Mouse (Mus musculus): ENCODE results near the gene Zfp697. TPM values are rescaled to one million over a fixed set of nuclear protein-coding genes. Genes with fewer than 3 reads are reported as not detected.
"Not testable (repeated sequence)": the region's sequence is repeated elsewhere in the genome, so short reads cannot be mapped to it uniquely, and the experiment has no call there.

Gene Zfp697
- polyA plus RNA-seq, 1 experiment, result 20.6 TPM

GRCm38 (mm10) chr3:98497401-98497800 lies 115.1 kb downstream of the Zfp697 start:
- not testable (repeated sequence) for H3K27ac ChIP-seq (ENCODE audit: insufficient read depth, low read length); H3K4me1 ChIP-seq (ENCODE audit: control insufficient read depth, insufficient read depth, low read length); H3K4me3 ChIP-seq (ENCODE audit: insufficient read depth, low read length)

DNA sequence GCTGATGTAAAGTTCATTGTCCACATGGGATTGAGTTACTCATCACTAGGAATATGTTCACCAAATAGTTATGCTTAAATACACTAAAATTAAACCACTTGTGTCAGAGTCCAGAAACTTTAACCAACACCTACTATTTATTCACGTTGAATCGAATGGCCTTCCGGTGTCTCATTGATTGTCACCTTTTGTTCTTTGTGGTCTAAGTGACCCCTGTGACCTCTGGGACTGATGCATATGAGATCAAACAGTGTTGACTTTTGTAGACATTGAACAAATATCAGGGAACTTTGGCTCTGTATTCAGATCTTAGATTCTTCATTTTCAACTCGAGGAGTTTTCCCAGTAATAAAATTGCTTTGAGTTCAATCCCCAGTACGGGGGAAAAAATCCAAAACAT lies 125.0 kb downstream of the Zfp697 start:
- H3K4me1 ChIP-seq (ENCODE audit: control insufficient read depth, insufficient read depth, low read length); H3K27ac ChIP-seq (ENCODE audit: insufficient read depth, low read length); H3K4me3 ChIP-seq (ENCODE audit: insufficient read depth, low read length): not testable (repeated sequence)

DNA sequence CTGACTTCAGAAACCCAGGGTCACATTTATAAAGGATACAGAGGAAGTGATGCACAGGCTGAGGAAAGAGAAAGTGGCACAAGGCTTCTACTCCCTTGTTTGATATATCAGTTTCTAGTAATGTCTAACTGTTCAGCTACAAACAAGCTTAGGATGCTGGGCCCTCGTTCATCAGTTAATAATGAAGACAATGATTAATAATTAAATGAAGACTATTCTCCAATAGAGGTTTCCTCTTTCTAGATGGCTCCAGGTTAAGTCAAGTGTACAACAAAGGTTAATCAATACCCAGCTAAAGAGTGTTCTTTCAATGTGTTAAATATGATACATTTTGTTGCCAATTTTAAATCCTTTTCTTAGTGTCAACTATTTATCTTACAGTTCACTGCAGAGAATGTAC lies 128.2 kb downstream of the Zfp697 start, which contains the start of gene Hsd3b4:
Hsd3b4 (minus strand) TSS at position 101 of the 400 bp plus-strand sequence.
- not testable (repeated sequence) for H3K4me1 ChIP-seq (ENCODE audit: control insufficient read depth, insufficient read depth, low read length); H3K27ac ChIP-seq (ENCODE audit: insufficient read depth, low read length); H3K4me3 ChIP-seq (ENCODE audit: insufficient read depth, low read length)

DNA sequence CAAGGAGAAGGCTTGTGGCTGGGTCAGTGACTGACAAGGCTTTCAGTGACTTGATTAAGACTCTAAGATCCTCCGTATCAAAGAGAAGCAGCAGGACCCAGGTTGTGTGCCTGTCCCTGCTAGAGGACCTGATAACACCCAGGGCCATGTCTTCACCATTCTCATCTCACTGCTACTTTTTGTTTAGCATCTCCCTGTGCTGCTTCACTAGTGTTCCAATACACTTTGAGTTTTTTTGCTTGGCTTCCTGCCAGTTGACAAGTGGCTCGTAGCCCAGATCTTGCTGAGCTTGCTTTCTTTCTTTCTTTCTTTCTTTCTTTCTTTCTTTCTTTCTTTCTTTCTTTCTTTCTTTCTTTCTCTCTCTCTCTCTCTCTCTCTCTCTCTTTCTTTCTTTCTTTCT lies 140.5 kb downstream of the Zfp697 start:
- not testable (repeated sequence) for H3K27ac ChIP-seq (ENCODE audit: insufficient read depth, low read length); H3K4me1 ChIP-seq (ENCODE audit: control insufficient read depth, insufficient read depth, low read length); H3K4me3 ChIP-seq (ENCODE audit: insufficient read depth, low read length)

- H3K4me1 ChIP-seq (ENCODE audit: control insufficient read depth, insufficient read depth, low read length); H3K4me3 ChIP-seq (ENCODE audit: insufficient read depth, low read length); H3K27ac ChIP-seq (ENCODE audit: insufficient read depth, low read length): not testable (repeated sequence)
Measured at GRCm38 (mm10) chr3:98524552-98524951, 142.3 kb downstream of the Zfp697 start.

- H3K4me1 ChIP-seq (ENCODE audit: control insufficient read depth, insufficient read depth, low read length); H3K27ac ChIP-seq (ENCODE audit: insufficient read depth, low read length); H3K4me3 ChIP-seq (ENCODE audit: insufficient read depth, low read length): not testable (repeated sequence)
Measured at GRCm38 (mm10) chr3:98524978-98525377, 142.7 kb downstream of the Zfp697 start.

- not testable (repeated sequence) for H3K27ac ChIP-seq (ENCODE audit: insufficient read depth, low read length); H3K4me3 ChIP-seq (ENCODE audit: insufficient read depth, low read length); H3K4me1 ChIP-seq (ENCODE audit: control insufficient read depth, insufficient read depth, low read length)
Measured at GRCm38 (mm10) chr3:98547641-98548040, 165.4 kb downstream of the Zfp697 start.

DNA sequence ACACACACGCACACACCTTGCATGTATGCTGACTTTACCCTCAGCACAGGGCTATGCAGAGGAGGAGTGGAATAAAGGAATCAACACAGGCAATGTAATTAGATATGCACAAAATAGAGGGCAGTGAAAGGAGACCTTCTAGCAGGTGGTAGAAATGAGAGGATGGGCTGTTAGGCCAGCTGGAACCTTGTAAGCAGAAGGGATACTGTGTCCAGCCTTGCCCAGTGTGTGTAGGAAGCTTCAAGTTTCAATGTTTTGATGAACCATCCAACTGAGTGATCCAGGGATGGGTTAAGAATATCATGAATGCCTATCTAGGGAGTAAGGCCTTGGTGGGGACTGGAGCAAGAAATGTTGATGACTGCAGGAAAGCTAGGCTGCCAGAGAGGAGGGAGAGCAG lies 166.2 kb downstream of the Zfp697 start:
- not testable (repeated sequence) for H3K27ac ChIP-seq (ENCODE audit: insufficient read depth, low read length); H3K4me1 ChIP-seq (ENCODE audit: control insufficient read depth, insufficient read depth, low read length); H3K4me3 ChIP-seq (ENCODE audit: insufficient read depth, low read length)

GRCm38 (mm10) chr3:98550215-98550614 lies 168.0 kb downstream of the Zfp697 start:
- not testable (repeated sequence) for H3K4me1 ChIP-seq (ENCODE audit: control insufficient read depth, insufficient read depth, low read length); H3K27ac ChIP-seq (ENCODE audit: insufficient read depth, low read length); H3K4me3 ChIP-seq (ENCODE audit: insufficient read depth, low read length)

DNA sequence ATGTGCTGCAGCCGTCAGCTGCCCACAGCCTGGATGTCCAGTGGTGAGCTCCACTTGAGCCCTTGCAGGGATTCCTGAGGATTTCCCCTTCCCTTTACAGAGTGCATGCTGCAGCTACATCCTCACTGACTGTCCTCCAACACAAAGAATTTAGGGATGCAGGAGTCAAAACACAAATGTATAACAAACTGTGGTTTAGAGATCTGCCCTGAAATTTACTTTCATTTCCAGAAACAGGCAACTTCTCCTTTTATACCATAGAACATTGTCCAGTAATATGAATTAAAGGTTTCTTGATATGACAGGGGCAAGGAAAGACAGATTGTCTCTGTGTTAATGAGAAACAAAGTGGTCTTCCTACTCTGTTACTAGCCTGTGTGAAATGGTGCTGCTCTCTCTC lies 168.6 kb downstream of the Zfp697 start:
- H3K27ac ChIP-seq (ENCODE audit: insufficient read depth, low read length); H3K4me1 ChIP-seq (ENCODE audit: control insufficient read depth, insufficient read depth, low read length); H3K4me3 ChIP-seq (ENCODE audit: insufficient read depth, low read length): not testable (repeated sequence)

DNA sequence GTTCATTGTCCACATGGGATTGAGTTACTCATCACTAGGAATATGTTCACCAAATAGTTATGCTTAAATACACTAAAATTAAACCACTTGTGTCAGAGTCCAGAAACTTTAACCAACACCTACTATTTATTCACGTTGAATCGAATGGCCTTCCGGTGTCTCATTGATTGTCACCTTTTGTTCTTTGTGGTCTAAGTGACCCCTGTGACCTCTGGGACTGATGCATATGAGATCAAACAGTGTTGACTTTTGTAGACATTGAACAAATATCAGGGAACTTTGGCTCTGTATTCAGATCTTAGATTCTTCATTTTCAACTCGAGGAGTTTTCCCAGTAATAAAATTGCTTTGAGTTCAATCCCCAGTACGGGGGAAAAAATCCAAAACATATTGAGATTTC lies 178.4 kb downstream of the Zfp697 start:
- not testable (repeated sequence) for H3K27ac ChIP-seq (ENCODE audit: insufficient read depth, low read length); H3K4me1 ChIP-seq (ENCODE audit: control insufficient read depth, insufficient read depth, low read length); H3K4me3 ChIP-seq (ENCODE audit: insufficient read depth, low read length)

GRCm38 (mm10) chr3:98563831-98564230 lies 181.6 kb downstream of the Zfp697 start:
- not testable (repeated sequence) for H3K4me1 ChIP-seq (ENCODE audit: control insufficient read depth, insufficient read depth, low read length); H3K4me3 ChIP-seq (ENCODE audit: insufficient read depth, low read length); H3K27ac ChIP-seq (ENCODE audit: insufficient read depth, low read length)

DNA sequence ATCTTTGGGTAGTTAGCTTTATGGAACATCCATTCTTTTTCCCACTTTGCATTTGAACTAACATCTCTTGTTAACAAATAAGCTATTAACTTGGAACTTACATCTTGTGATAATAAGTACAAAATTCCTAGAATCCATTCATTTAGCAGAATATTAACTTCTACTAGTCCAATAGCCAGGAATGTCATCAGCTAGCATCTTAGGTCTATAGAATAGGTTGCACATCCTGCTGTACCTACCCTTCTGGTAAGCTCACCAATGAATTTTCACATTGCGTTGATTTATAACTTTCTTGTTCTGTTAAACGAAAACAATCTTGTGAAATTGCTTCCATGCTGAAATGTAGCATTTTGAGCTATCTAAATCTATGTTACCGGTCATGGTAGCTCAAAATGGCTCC lies 182.6 kb downstream of the Zfp697 start:
- H3K4me1 ChIP-seq (ENCODE audit: control insufficient read depth, insufficient read depth, low read length); H3K4me3 ChIP-seq (ENCODE audit: insufficient read depth, low read length); H3K27ac ChIP-seq (ENCODE audit: insufficient read depth, low read length): not testable (repeated sequence)

DNA sequence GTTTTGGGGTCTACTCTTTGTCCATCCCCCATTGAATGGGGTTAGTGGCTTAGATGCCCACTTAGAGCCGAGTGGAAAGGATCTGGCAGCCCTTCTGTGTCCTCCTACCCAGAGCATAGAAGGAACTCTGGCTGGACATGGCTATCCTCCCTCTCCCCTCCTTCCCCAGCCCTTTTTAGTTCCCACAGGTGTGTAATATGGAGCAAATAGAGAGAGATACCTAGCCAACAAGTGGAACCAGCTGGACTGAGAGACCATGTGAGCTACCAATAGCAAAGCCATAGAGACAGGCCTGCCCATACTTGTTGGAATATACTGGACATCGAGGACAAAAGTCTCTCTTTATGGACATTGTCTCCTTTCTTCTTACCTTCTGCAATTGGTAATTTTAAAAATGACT lies 185.5 kb downstream of the Zfp697 start:
- not testable (repeated sequence) for H3K27ac ChIP-seq (ENCODE audit: insufficient read depth, low read length); H3K4me1 ChIP-seq (ENCODE audit: control insufficient read depth, insufficient read depth, low read length); H3K4me3 ChIP-seq (ENCODE audit: insufficient read depth, low read length)

- not testable (repeated sequence) for H3K4me3 ChIP-seq (ENCODE audit: insufficient read depth, low read length); H3K27ac ChIP-seq (ENCODE audit: insufficient read depth, low read length); H3K4me1 ChIP-seq (ENCODE audit: control insufficient read depth, insufficient read depth, low read length)
Measured at GRCm38 (mm10) chr3:98581024-98581423, 198.8 kb downstream of the Zfp697 start.

DNA sequence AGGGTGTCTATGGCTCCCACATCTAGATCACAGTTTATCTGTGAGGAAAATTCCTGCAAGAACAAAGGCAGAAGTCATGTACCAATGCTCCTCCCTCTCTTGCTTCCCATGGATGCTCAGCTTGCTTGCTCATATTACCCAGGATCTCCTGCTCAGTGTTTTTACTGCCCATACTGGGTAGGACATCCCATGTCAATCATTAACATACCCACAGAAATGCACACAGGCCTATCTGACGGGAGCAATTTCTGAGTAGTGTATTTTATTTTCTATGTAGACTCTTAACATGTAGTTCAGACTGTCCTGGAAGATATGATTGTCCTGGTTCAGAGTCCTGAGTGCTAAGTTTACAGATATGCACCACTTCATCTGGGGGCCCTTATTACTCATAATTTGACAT lies 199.9 kb downstream of the Zfp697 start:
- H3K4me1 ChIP-seq (ENCODE audit: control insufficient read depth, insufficient read depth, low read length); H3K4me3 ChIP-seq (ENCODE audit: insufficient read depth, low read length); H3K27ac ChIP-seq (ENCODE audit: insufficient read depth, low read length): not testable (repeated sequence)

- H3K27ac ChIP-seq (ENCODE audit: insufficient read depth, low read length); H3K4me1 ChIP-seq (ENCODE audit: control insufficient read depth, insufficient read depth, low read length); H3K4me3 ChIP-seq (ENCODE audit: insufficient read depth, low read length): not testable (repeated sequence)
Measured at GRCm38 (mm10) chr3:98582622-98583021, 200.4 kb downstream of the Zfp697 start.
